Mouse (Mus musculus) monocyte, adult 2 months (primary cell): Measurements from ENCODE around the gene Egfr.

Experiments
- DNase-seq, 2 experiments: peaks; one replicate each; pipeline ENCODE4 v3.0.0; 2022; ENCODE audit warnings: low spot score in 2 of 2, low read depth in 1 of 2

Gene Egfr

DNA sequence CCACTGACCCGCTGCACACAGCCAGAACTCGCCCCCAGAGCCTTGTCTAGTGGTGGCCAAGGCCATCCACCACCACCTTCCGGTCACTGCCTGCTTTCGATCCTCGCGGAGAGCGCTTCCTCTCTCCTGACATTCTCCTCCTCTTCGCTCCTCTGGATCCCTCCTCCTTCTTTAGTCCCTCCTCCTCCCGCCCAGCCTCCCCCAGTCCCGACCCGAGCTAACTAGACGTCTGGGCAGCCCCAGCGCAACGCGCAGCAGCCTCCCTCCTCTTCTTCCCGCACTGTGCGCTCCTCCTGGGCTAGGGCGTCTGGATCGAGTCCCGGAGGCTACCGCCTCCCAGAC lies at the start of gene Egfr:
Gene Egfr (plus strand): TSS at position 197 of the 342 bp plus-strand sequence.
- DNase-seq = no peak

- DNase-seq = no peak
These were observed 48.8 kb upstream of the Egfr start for GRCm38 (mm10) chr11:16703221-16703620.

DNA sequence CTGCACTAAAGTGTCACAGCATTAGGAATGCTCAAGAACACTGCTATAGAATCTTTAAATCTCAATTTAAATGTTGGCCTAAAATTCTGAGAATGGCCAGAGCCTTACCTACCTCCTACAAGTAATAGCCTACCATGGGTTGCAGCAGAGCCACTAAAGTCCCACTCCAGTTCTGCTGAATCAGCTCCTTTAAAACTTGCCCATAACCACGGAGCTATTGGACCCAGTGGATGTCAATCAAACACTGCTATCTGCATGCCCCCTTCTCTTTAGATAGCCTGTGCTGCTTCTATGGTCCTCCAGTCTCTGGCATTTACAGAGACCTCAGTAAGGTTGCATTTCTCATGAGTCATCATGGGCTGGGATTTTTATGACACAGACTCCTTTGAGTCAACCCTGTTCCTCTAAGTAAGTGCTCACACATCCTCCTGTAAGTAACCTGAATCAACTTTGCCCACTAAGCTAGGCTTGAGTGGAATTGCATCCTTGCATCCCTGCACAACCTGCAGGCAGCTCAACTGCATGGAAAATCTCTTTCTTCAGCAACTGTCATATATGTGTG lies 16.8 kb upstream of the Egfr start:
- DNase-seq = no peak

- DNase-seq = no peak
These were observed 14.7 kb upstream of the Egfr start for GRCm38 (mm10) chr11:16737323-16737722.

- DNase-seq = no peak
These were observed 13.3 kb upstream of the Egfr start for GRCm38 (mm10) chr11:16738691-16739090.

DNA sequence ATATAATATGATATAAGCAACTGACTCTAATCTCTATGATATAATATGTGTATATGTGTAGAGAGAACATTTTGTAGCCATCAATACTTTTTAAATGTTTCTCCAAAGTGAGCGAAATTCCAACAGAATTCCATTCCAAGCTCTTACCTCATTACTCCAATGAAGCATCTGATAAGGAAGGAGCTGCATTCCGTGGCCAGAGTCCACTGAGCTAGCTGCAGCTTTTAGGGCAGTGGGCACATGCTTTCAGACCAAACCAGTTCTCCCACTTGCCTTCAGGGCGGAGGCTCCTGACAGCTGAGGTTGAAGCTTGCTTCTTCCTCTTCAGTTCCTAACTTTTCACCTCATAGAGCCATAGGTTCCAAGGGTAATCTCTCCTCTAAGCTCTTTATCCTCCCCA lies 12.8 kb upstream of the Egfr start:
- no peak for DNase-seq

- DNase-seq = no peak
These were observed 11.1 kb upstream of the Egfr start for GRCm38 (mm10) chr11:16740691-16741611.

DNA sequence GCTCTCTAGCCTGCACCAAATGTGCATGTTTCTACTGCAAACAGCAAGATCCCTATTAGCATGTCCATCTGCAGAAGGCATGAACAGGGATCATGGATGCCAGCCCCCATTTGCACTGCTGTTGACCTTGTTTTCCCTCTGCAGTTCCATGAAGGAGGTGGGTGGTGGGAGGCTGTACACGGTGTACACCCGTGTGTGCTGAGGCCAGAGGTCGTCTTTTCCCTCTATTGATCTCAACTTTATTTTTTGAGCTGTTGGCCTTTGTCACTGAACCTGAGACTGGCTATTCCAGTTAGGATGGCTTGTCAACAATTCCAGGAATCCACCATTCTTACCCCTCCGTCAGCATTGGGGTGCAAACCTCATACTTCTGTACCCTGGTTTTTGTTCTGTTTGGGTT lies 9.8 kb upstream of the Egfr start:
- no peak for DNase-seq

DNA sequence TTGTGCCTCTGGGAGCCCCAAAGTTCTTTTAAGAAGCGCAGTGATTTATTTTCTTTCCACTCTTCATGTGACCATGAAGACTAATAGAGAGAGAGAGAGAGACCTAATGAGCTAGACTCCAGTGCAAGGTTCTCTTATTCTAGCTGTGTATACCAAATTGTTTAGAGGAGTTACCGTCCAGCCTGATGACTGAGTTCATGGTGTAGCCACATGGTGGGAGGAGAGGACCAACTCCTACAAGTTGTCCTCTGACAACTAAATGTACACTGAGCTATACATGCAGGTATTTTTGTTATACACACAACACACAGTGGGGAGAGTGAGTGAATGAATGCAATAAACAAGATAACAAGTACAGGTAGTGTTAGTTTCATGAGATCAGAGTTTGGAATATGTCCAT lies 9.2 kb upstream of the Egfr start:
- DNase-seq = no peak

DNA sequence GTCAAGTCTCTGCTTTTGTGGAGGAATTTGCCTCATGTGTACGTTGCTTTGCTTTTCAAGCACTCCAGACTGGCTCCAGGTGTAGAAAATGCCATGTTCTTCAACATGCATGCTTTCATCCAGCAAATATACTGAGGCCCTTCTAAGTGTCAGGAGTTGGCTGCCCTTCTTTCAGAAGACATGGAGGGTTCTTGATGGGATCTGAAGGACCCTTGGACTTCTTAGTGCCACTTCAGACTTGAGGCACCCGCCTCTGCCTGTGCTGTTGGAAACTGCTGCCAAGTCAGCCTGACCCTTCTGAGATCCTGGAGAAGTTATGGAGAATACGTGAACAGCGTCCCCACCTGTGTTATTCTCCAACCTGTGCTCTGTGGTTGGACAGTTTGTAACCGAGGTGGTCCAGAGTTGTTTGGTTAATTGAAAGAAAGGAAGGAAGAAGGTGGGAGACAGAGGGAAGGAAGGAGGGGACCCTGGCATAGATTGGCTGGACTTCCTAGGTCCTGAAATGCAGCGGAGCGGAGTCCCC lies 483 bp upstream of the Egfr start:
- no peak for DNase-seq

DNA sequence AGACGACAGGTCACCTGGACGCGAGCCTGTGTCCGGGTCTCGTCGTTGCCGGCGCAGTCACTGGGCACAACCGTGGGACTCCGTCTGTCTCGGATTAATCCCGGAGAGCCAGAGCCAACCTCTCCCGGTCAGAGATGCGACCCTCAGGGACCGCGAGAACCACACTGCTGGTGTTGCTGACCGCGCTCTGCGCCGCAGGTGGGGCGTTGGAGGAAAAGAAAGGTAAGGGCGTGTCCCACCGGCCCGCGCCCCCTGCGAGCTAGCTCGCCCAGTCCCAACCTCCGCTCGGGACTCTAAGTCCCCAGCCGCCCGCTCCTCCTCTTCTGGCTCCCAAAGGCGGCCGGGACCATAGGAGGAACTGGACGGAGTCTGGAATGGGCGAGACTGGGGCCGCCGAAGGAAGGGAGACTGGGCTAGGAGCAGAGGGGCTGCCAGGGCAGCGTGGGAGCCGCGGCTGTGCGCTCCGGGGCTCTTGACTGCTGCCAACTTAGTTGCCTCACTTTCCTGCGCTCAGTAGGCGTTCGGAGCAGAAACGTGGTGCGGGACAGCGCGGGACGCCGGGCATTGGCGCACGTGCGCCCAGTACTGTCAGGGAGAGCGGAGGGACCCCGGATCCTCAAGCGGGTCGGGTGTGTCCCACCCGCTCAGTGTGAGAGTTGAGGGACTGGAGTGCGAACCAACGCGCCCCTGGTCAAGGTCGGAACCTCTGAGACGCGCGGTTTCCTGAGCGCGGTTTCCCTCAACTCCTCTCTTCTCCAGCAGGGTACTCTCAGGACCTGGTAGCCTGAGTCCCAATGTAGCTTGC lies 548 bp downstream of the Egfr start:
- no peak for DNase-seq

GRCm38 (mm10) chr11:16753154-16754040 lies 1.4 kb downstream of the Egfr start:
- no peak for DNase-seq

DNA sequence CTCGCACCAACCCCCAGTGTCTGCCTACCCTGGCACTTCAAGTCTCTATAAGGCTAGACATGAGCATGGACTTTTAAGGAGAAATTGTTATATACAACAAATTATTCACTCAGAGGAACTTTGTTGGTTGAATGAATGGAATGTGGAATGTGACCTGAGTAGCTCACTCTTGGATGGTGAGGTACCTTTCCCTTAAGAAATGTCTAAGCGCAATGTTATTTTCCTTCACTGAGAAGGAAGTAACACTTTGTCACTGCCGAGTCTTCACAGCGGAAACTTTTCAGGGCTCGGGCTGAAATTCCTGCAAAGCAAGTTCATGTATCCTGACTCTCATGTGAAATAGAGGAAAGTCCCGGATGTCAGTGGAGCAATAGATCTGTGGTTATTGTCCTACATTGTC lies 7.9 kb downstream of the Egfr start:
- DNase-seq = no peak

GRCm38 (mm10) chr11:16761184-16761583 lies 9.2 kb downstream of the Egfr start:
- DNase-seq = no peak

DNA sequence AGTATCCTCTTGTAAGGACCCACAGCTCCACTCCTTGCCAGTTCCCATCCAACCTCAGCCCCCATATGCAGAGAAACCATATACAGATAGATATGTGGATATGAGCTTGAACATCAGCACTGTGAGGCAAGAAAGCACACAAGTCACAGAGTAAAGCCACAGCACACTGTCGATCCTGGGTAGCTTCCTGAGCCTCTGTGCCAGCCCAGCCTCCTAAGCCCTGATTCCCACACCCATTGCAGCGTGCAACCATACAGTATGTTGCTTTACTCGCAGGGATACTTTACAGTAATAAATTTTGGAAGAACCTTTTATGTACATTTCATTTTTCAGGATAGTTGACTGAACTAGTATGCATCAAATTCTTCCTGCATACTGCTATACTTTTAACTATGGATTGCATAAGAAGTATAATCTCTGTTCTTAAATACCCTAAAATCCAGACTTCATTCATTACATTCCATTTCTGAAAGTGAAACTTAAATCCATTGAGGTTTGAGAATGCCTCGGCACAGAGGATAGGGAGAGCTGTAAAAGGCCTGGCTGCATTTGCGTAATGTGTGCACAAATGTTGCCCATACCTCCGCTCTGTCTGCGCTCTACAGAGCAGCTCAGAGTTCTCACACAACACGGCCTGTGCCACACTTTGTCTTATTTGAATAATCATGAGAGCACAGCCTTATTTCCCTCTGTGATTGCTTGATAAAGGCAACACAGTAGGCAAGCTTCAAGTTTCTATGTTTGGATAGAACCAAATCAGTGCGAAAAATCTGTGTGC lies 14.2 kb downstream of the Egfr start:
- no peak for DNase-seq

GRCm38 (mm10) chr11:16767984-16768383 lies 16.0 kb downstream of the Egfr start:
- DNase-seq = no peak

- no peak for DNase-seq
These were observed 17.3 kb downstream of the Egfr start for GRCm38 (mm10) chr11:16769276-16769675.

- no peak for DNase-seq
These were observed 17.8 kb downstream of the Egfr start for GRCm38 (mm10) chr11:16769709-16770303.

GRCm38 (mm10) chr11:16770966-16771365 lies 19.0 kb downstream of the Egfr start:
- no peak for DNase-seq

GRCm38 (mm10) chr11:16772717-16773116 lies 20.7 kb downstream of the Egfr start:
- DNase-seq = no peak
